Mouse (Mus musculus): ENCODE measurements around the gene Zfp986.
"Not testable (repeated sequence)": the region's sequence is repeated elsewhere in the genome, so short reads cannot be mapped to it uniquely, and the experiment has no call there.

The Zfp986 gene

DNA sequence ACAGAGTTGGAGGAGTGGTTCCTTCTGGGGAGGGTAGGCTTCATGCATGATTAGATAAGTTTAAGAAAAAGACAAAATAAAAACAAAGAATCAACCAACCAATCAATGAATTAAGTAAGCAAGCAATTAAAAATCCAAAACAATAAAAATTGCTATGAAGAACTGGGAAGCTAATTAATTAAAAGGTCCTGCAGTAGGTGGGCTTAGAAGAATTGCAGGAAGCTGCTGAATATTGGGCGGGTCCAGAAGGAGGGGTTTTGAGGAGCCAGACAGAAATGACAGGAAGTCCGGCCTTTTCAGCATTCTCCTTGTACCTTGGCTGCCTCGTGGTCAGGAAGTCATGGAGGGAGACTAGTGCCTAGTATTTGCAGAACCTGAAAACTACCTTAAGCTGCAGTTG lies at the start of gene Zfp986:
Gene Zfp986, plus strand, starts transcription at position 301 of the 400 bp plus-strand sequence.
- not testable (repeated sequence) for DNase-seq (ENCODE audit: low read depth, low spot score)

DNA sequence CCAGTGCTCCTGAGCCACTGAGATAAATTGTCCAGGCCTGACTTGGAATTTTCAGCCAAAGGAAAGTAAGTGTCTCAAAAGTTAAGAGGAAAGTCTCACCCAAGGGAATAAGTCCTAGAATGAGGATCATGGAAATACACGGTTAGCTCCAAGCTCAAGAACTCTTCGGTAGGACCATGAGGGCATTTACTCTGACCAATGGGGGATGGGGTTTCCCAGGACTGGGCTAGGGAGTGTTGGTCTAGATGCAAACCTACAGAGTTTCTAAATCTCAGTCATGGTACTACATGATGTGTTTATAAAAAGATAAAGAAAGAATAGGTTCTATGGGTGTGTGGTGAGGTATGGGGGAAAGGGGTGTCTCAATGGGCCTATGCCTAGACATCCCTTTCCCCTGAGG lies 48.6 kb upstream of the Zfp986 start:
- DNase-seq (ENCODE audit: low read depth, low spot score): not testable (repeated sequence)

DNA sequence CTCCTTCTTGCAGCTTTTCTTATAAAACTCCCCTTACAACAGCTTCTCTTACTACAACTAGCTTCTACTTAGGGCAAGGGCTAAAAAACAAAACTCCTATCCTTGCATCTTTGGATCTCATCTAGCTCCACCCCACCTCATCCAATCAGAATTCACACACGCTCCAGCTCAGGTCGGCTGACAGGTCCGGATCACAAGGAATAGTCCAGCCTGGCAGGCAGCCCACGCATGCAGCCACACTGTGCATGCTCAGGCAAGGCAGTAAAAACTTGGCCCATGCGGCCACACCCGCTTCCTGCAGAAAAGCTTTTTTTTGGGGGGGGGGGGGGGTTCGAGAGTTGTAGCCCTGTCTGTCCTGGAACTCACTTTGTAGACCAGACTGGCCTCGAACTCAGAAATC lies 43.0 kb upstream of the Zfp986 start:
- DNase-seq (ENCODE audit: low read depth, low spot score): not testable (repeated sequence)

DNA sequence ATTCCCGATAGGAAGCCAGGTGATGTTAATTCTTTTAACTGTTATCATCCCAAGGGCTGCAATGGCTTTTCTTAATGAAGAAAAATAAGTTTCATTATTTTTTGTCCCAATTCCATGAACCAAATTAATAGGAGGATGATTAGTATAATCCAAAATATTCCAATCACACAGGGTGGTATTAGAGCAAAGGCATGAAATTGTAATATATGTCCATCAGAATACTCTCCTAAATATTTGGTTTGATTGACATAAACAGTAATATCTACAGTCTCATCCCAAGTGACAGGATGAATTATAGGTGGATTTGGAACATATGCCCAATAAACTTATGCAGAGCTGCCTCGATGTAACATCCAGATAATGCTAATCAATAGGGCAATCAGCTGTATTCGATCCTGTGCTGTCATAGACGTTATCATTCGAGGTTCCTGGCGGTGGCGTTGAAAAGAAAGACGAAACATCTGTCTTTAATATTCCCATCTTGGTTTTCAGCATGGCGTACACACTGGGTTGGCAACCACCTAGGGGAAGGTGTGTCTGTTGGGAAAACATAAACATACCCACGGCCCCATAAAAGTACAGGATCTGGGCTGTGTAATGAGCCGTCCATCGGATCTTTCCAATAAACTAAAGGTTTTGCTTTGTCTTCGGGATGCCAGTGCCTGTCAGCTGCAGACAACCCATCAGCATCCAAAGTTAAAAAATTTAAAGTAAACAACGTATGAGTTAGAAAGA lies 37.1 kb upstream of the Zfp986 start:
- not testable (repeated sequence) for DNase-seq (ENCODE audit: low read depth, low spot score)

DNA sequence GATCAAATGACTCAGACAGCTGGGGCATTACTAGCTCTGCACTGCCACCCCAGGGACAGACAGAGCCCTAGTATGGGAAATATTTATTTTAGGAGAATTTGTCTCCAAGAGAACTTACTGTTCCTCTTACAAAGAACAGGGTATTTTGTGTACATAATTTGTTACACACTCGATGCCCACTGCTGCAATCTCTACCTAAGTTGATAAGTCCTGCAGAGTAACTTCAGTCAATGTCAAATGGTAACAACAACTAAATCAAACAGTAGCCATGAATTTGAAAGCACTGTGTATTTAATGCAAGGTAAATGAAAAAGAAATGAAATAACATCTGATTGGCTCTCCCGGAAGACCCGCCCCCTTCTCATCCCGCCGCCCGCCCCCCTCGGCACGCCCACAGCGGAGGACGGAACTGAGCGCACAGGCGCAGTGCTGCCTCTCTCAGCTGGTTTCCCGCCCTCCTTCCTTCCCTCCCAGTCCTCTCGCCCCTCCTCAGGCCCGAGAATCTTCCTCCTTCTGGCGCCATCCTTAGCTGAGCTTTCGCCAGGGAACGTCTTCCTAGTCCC lies 32.2 kb upstream of the Zfp986 start:
- DNase-seq (ENCODE audit: low read depth, low spot score): not testable (repeated sequence)

DNA sequence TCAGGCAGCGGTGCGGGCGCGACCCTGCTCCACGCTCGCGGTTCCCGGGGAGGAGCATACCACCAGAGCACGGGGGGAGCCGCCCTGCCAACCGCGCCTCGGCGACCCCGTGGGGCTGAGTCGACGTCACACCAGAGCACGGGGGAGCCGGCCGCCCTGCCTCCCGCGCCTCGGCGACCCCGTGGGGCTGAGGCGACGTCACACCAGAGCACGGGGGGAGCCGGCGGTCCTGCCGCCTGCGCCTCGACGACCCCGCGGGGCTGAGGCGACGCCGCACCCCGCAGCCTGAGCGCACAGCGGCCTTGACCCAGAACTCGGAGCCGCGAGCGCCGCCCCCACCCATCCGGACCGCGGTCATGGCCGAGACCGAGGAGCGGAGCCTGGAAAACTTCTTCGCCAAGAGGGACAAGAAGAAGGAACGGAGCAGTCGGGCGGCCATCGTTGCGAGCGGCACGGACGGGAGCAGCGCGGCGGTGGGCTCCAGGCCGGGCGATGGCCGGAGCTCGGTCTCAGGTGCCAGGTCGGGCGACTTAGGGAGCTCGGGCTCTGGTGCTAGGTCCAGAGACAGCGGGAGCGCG lies 31.6 kb upstream of the Zfp986 start:
- not testable (repeated sequence) for DNase-seq (ENCODE audit: low read depth, low spot score)

DNA sequence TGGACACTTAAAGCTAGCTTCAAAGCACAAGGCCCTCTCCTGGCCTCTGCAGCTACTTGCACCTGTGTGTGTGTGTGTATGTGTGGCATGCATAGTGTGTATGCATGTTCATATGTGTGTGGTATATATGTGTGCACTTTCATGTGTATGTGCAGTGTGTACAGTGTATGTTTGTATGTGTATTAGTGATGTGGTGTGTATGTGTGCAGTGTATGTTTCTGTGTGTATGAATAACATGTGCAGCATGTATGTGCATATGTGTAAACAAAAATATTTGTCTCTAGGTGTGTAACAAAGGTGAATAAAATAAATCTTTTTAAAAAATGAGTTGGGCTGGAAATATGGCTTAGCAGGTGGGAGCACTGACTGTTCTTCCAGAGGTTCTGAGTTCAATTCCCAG lies 21.8 kb upstream of the Zfp986 start:
- DNase-seq (ENCODE audit: low read depth, low spot score): not testable (repeated sequence)

DNA sequence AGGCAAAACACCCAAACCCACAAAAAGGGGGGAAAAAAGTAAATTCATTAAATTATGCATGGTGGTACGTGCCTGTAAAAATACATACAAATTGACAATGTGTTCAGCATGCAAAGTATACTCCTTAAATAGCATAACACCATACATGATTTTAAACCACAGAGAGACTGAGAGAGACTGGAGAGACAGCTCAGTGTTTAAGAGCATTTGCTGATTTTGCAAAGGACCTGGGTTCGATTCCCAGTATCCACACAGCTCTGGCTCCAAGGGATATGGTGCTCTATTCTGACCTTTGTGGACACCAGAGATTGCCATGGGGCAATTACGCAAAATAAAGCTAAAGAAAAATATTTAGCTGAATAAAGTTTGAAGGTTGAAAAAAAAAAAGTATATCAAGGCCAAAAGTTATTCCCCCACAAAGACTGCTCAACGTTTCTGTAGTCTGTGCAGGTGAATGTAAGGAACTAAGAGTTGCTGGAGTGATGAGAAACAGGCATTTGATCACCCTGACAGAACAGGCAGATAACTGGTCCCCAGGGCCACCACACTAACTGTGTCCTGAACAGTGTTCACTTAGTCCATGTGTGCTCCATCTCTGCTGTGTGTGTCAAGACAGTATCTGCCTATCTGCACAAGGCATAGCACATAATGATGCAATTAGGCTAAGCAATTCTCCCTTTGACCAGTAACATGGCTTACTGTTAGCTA lies 20.3 kb upstream of the Zfp986 start:
- DNase-seq (ENCODE audit: low read depth, low spot score): not testable (repeated sequence)

DNA sequence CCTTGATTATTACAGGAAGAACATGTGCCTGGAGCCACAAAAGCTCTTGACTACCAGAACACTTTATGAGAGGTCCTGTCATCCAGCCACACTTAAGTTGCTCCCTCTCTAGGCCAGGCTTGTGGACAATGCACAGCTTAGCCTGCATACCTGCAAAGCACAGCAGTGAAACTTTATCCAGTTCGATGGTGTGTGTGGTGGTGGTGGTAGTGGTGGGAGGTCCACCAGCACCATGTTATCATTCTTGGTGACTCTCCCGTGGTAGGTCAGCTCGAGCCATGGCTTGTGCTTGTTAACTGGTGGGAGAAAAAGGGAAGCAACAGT lies 19.7 kb upstream of the Zfp986 start:
- DNase-seq (ENCODE audit: low read depth, low spot score): not testable (repeated sequence)

DNA sequence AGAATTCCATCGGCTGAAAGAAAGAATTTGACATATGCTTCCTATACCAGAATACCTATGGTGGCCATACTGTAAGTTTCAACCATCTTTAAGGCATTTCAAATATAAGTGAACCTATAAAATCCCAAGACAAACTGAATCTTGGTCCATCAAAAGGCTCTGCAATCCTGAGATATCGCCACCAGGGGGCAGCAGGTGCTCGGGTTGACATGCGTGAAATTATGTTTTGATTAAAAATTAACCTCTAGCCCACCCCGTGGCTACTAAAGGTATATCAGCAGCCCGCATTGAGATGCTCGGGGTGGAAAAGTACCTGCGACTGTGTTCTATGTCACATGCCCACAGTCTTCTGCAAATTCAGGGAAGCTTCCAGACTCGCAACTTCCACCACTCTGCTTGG lies 17.2 kb upstream of the Zfp986 start:
- not testable (repeated sequence) for DNase-seq (ENCODE audit: low read depth, low spot score)

DNA sequence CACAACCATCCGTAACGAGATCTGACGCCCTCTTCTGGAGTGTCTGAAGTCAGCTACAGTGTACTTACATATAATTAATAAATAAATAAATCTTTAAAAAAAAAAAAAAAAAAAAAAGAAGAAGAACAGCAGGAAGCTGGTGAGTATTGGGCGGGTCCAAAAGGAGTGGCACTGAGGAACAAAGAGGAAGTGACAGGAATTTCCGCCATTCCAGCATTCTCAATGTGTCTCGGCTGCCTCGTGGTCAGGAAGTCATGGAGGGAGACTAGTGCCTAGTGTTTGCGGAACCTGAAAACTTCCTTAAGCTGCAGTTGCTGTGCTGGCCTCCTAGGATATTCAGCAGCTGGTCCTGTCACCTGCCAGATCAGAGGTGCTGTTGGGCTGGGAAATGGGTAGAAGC lies 4.7 kb upstream of the Zfp986 start:
- DNase-seq (ENCODE audit: low read depth, low spot score): not testable (repeated sequence)

Data from skeletal muscle tissue, adult 2 months (tissue).